Mouse (Mus musculus): ENCODE data around the gene Cblb. TPM values are rescaled to one million over a fixed set of nuclear protein-coding genes. Genes with fewer than 3 reads are reported as not detected.

The Cblb gene
- total and polyA plus RNA-seq, 2 experiments, result 2.5 to 6.9 TPM

DNA sequence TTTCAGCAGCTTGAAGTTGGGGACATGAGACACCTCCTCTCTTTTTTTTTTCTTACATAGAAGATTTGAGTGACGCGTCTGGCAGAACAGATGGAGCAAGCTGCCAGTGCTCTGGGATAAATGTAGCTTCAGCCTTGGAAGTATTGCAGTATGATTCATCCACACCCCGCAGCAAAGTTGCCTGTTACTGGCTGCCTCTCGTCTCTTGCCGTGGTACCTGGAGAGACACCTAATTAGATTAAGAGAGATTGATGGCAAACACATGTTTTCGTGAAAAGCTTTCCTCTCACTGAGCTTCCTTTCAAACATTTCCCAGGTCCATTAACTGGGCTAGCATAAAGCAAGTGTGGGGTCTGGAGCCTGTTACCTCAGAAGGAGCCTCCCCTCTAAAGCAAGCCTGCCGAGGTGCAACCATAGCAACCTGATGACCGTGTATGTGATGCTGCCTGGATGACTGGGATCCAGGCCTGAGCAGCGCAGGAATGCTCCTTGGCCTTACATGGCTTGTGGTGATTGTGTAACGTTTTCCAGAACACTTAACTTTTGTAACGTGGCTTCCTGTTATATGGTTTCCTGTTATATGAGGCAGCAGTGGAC lies 103.7 kb downstream of the Cblb start:
- H3K4me1 ChIP-seq (ENCODE audit: control insufficient read depth, insufficient read depth, low read length), result no peaks in the 10 kb centered on the region
- H3K9ac ChIP-seq (ENCODE audit: low read depth, low read length), result no peak overlapping the region
- no peak overlapping the region for H3K4me3 ChIP-seq (ENCODE audit: insufficient read depth, low read depth, low read length)
- no peaks in the 10 kb centered on the region for H3K27me3 ChIP-seq (ENCODE audit: control insufficient read depth, insufficient read depth, low read length)
- H3K27ac ChIP-seq (replicated peaks; ENCODE audit: insufficient read depth, low read depth, low read length), result no peak overlapping the region
- TF ChIP-seq POLR2A (IDR thresholded peaks at IDR 0.05; ENCODE audit: extremely low read depth, insufficient read depth, low read length) (no peak), CTCF (IDR thresholded peaks at IDR 0.05; ENCODE audit: low read depth, low read length) (no peak)
- 81% methylated on average over 11 of the region's 11 CpGs for WGBS
- peaks cover 6% of the 10 kb centered on the region; the same call in 1 of the 2 replicates for H3K36me3 ChIP-seq (ENCODE audit: control insufficient read depth, insufficient read depth, low read length)
- no peaks in the 10 kb centered on the region for H3K79me2 ChIP-seq (ENCODE audit: control insufficient read depth, insufficient read depth, low read length)
- DNase-seq (ENCODE audit: extremely low read depth, low read depth, low spot score), result no peak

DNA sequence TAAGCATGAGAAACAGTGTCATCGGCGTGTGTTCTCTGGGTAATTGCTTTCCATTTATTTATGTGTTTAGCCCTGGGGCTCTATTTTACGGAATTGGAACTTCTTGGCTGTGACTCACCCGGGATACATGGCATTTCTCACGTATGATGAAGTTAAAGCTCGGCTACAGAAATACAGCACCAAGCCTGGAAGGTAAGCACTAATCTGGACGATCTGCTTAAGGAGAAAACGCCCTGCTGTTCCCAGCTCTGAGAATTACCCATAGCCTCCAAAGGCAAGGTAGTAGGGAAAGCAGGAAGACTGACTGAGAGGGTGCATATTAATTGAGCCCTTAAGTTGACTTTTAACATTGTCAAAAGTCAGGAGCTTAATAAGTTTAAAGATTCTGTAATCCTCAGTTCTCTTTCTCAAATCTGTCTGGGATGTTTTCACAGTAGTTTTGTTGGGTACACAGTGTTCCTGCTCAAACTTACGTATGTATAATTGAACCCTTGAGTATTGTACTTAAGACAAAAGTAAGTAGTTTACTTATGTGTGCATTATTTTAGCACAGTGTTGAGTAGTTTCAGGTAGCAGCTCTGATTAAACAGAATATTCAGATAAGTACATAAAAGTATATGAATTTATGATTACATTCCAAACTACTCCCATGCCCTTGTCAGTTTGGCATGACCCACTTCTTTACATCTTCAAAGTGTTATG lies 104.8 kb downstream of the Cblb start:
- H3K79me2 ChIP-seq (ENCODE audit: control insufficient read depth, insufficient read depth, low read length), result no peaks in the 10 kb centered on the region
- WGBS, result 94% methylated on average over 9 of the region's 9 CpGs
- peaks cover 6% of the 10 kb centered on the region; the same call in 1 of the 2 replicates for H3K36me3 ChIP-seq (ENCODE audit: control insufficient read depth, insufficient read depth, low read length)
- TF ChIP-seq CTCF (IDR thresholded peaks at IDR 0.05; ENCODE audit: low read depth, low read length) (no peak), POLR2A (IDR thresholded peaks at IDR 0.05; ENCODE audit: extremely low read depth, insufficient read depth, low read length) (no peak)
- no peak overlapping the region for H3K4me3 ChIP-seq (ENCODE audit: insufficient read depth, low read depth, low read length)
- no peaks in the 10 kb centered on the region for H3K27me3 ChIP-seq (ENCODE audit: control insufficient read depth, insufficient read depth, low read length)
- DNase-seq (ENCODE audit: extremely low read depth, low read depth, low spot score), result no peak
- H3K27ac ChIP-seq (replicated peaks; ENCODE audit: insufficient read depth, low read depth, low read length), result no peak overlapping the region
- no peaks in the 10 kb centered on the region for H3K4me1 ChIP-seq (ENCODE audit: control insufficient read depth, insufficient read depth, low read length)
- no peak overlapping the region for H3K9ac ChIP-seq (ENCODE audit: low read depth, low read length)

GRCm38 (mm10) chr16:52143101-52143500 lies 112.1 kb downstream of the Cblb start:
- H3K79me2 ChIP-seq (ENCODE audit: control insufficient read depth, insufficient read depth, low read length), result no peaks in the 10 kb centered on the region
- peaks cover 4% of the 10 kb centered on the region; the same call in 1 of the 2 replicates for H3K36me3 ChIP-seq (ENCODE audit: control insufficient read depth, insufficient read depth, low read length)
- no peak overlapping the region for H3K9ac ChIP-seq (ENCODE audit: low read depth, low read length)
- TF ChIP-seq CTCF (IDR thresholded peaks at IDR 0.05; ENCODE audit: low read depth, low read length), result no peak
- no peak for TF ChIP-seq POLR2A (IDR thresholded peaks at IDR 0.05; ENCODE audit: extremely low read depth, insufficient read depth, low read length)
- no peak for DNase-seq (ENCODE audit: extremely low read depth, low read depth, low spot score)
- no peak overlapping the region for H3K27ac ChIP-seq (replicated peaks; ENCODE audit: insufficient read depth, low read depth, low read length)
- 92% methylated on average over 13 of the region's 13 CpGs for WGBS
- H3K27me3 ChIP-seq (ENCODE audit: control insufficient read depth, insufficient read depth, low read length), result no peaks in the 10 kb centered on the region
- no peak overlapping the region for H3K4me3 ChIP-seq (ENCODE audit: insufficient read depth, low read depth, low read length)
- peaks cover 3% of the 10 kb centered on the region; the same call in 1 of the 2 replicates for H3K4me1 ChIP-seq (ENCODE audit: control insufficient read depth, insufficient read depth, low read length)

GRCm38 (mm10) chr16:52143818-52144217 lies 112.8 kb downstream of the Cblb start:
- 100% methylated on average over 3 of the region's 3 CpGs for WGBS
- H3K36me3 ChIP-seq (ENCODE audit: control insufficient read depth, insufficient read depth, low read length), result peaks cover 4% of the 10 kb centered on the region; the same call in 1 of the 2 replicates
- TF ChIP-seq CTCF (IDR thresholded peaks at IDR 0.05; ENCODE audit: low read depth, low read length), result no peak
- no peak for TF ChIP-seq POLR2A (IDR thresholded peaks at IDR 0.05; ENCODE audit: extremely low read depth, insufficient read depth, low read length)
- H3K27me3 ChIP-seq (ENCODE audit: control insufficient read depth, insufficient read depth, low read length), result no peaks in the 10 kb centered on the region
- no peak overlapping the region for H3K4me3 ChIP-seq (ENCODE audit: insufficient read depth, low read depth, low read length)
- no peak overlapping the region for H3K27ac ChIP-seq (replicated peaks; ENCODE audit: insufficient read depth, low read depth, low read length)
- H3K9ac ChIP-seq (ENCODE audit: low read depth, low read length), result no peak overlapping the region
- no peaks in the 10 kb centered on the region for H3K79me2 ChIP-seq (ENCODE audit: control insufficient read depth, insufficient read depth, low read length)
- H3K4me1 ChIP-seq (ENCODE audit: control insufficient read depth, insufficient read depth, low read length), result peaks cover 3% of the 10 kb centered on the region; the same call in 1 of the 2 replicates
- no peak for DNase-seq (ENCODE audit: extremely low read depth, low read depth, low spot score)

GRCm38 (mm10) chr16:52144792-52145191 lies 113.8 kb downstream of the Cblb start:
- Histone ChIP-seq H3K9ac (ENCODE audit: low read depth, low read length) (no peak overlapping the region), H3K36me3 (ENCODE audit: control insufficient read depth, insufficient read depth, low read length) (peaks cover 4% of the 10 kb centered on the region; the same call in 1 of the 2 replicates), H3K27ac (replicated peaks; ENCODE audit: insufficient read depth, low read depth, low read length) (no peak overlapping the region), H3K27me3 (ENCODE audit: control insufficient read depth, insufficient read depth, low read length) (no peaks in the 10 kb centered on the region), H3K79me2 (ENCODE audit: control insufficient read depth, insufficient read depth, low read length) (no peaks in the 10 kb centered on the region), H3K4me3 (ENCODE audit: insufficient read depth, low read depth, low read length) (no peak overlapping the region), H3K4me1 (ENCODE audit: control insufficient read depth, insufficient read depth, low read length) (peaks cover 3% of the 10 kb centered on the region; the same call in 1 of the 2 replicates)
- WGBS, result 52% methylated on average over 5 of the region's 5 CpGs
- no peak for DNase-seq (ENCODE audit: extremely low read depth, low read depth, low spot score)
- TF ChIP-seq POLR2A (IDR thresholded peaks at IDR 0.05; ENCODE audit: extremely low read depth, insufficient read depth, low read length) (no peak), CTCF (IDR thresholded peaks at IDR 0.05; ENCODE audit: low read depth, low read length) (no peak)

DNA sequence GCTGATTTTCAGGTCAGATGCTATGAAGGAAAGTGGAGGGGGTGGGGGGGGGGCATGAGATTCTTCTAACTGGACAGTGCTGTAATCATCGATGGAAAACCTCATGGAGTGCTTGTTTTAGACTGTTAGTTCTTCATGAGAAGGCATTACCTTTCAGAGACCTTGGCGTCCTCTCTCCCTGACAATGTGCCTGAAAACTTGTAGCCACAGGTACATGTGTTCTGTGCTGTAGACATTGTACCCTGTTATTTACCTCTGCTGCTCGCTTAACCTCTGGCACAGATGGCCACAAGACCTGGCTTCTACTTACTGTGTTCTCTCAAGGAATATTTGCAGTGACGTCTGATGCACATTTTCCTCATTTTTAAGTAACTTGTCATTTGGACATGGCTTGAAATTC lies 114.5 kb downstream of the Cblb start:
- DNase-seq (ENCODE audit: extremely low read depth, low read depth, low spot score), result peak; percentile 88
- Histone ChIP-seq H3K4me1 (ENCODE audit: control insufficient read depth, insufficient read depth, low read length) (peaks cover 3% of the 10 kb centered on the region; the same call in 1 of the 2 replicates), H3K27me3 (ENCODE audit: control insufficient read depth, insufficient read depth, low read length) (no peaks in the 10 kb centered on the region), H3K4me3 (ENCODE audit: insufficient read depth, low read depth, low read length) (no peak overlapping the region), H3K36me3 (ENCODE audit: control insufficient read depth, insufficient read depth, low read length) (peaks cover 4% of the 10 kb centered on the region; the same call in 1 of the 2 replicates), H3K9ac (ENCODE audit: low read depth, low read length) (no peak overlapping the region), H3K27ac (replicated peaks; ENCODE audit: insufficient read depth, low read depth, low read length) (no peak overlapping the region), H3K79me2 (ENCODE audit: control insufficient read depth, insufficient read depth, low read length) (no peaks in the 10 kb centered on the region)
- 32% methylated on average over 4 of the region's 4 CpGs for whole genome bisulfite sequencing
- TF ChIP-seq POLR2A (IDR thresholded peaks at IDR 0.05; ENCODE audit: extremely low read depth, insufficient read depth, low read length), result no peak
- no peak for TF ChIP-seq CTCF (IDR thresholded peaks at IDR 0.05; ENCODE audit: low read depth, low read length)
